Mouse (Mus musculus) liver (tissue): ENCODE results near the gene Gast.
A peak's percentile ranks its signal among the peaks of the same experiment; 100 is the strongest.
"Not testable (repeated sequence)": the region's sequence is repeated elsewhere in the genome, so short reads cannot be mapped to it uniquely, and the experiment has no call there.

ENCODE experiments used
- DNase-seq: peaks from one replicate; pipeline ENCODE4 v3.0.0-alpha.2; 2020; ENCODE audit warnings: mixed read lengths

Gene Gast

DNA sequence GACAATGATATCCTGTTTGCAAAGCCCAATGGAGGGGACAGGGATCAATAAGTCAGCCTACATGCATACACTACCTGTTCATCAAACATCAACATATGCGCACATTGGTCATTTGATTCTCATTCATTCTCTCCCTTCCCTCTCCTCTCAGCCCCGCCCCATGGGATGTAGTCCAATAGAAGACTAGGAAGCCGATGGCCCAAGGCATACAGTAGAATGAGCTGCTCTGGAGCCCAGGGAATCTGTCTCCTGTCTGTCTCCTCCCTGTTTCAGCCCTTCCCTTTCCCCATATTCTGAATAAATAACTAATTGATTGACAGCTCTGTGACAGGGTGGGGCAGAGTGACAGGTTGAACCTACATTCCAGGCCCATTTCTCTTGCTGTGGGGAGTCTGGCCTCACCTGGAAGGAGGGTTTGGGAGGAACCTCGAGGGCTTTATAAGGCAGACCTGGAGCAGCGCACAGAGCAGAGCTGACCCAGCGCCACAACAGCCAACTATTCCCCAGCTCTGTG, at the start of gene Gast:
Gene Gast, plus strand, starts transcription at position 464 of the 514 bp plus-strand sequence.
- no peak for DNase-seq

DNA sequence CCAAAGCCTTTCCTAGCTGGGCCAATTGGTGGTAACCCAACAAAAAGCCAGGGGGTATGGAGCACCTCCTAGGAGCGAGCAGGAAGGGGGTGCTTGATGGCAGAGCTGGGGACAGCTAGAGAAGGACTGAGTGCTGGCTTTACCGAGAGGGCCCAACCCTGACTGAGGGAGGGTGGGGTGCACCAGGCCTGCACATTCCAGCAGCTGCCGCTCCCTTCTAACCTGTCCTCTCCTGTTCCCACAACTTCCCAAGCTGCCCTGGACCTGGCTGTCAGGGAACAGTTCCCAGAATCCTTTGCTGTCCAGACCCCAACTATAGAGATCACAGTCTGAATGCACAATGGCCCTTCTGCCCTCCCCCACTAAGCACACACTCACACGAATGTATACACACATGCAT, 49.2 kb upstream of the Gast start:
- no peak for DNase-seq

GRCm38 (mm10) chr11:100287024-100287423, 47.2 kb upstream of the Gast start:
- DNase-seq, result peak; percentile 21

DNA sequence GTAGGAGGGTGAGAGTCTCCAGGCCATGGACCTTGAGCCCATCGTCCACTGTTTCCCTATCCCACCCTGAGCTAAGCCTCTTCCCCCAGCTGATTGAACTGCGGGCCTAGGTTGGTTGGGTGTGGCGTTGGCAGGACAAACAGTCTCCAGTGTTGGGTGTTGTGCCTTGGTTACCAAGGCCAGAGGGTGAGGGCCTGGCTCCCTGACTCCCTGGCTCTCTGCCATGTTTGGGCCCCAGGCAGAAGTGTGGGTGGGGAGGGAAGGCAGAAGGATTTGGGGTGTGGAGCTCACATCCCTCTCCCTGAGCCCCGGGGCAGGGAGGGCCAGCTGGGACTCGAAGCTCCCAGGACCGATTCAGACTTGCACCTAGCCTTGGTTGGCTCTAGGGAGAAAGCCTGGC, 45.3 kb upstream of the Gast start:
- DNase-seq, result no peak

- DNase-seq, result no peak
These were observed 44.0 kb upstream of the Gast start for GRCm38 (mm10) chr11:100290235-100290634.

- no peak for DNase-seq
These were observed 41.3 kb upstream of the Gast start for GRCm38 (mm10) chr11:100292884-100293283.

DNA sequence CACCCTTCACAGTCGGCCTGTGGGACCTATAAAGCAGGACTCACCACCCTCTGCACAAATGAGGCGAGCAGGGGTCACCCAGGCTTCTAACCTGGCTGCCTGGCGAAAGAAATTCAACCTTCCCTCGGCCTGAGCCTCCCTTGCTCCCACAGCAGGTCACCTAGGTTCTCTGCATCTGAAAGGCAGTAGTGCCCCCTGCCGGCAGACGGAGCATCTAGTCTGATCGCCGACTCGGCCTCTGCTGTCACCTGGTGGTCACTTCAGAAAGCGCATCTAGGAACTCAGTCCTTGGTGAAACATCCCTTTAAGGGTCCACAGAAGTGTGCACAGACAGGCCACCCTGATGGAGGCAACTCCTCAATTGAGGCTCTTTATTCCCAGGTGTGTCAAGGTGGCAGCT, 38.9 kb upstream of the Gast start:
- peak; percentile 87 for DNase-seq

- DNase-seq, result peak; percentile 34
These were observed 36.4 kb upstream of the Gast start for GRCm38 (mm10) chr11:100297801-100298200.

DNA sequence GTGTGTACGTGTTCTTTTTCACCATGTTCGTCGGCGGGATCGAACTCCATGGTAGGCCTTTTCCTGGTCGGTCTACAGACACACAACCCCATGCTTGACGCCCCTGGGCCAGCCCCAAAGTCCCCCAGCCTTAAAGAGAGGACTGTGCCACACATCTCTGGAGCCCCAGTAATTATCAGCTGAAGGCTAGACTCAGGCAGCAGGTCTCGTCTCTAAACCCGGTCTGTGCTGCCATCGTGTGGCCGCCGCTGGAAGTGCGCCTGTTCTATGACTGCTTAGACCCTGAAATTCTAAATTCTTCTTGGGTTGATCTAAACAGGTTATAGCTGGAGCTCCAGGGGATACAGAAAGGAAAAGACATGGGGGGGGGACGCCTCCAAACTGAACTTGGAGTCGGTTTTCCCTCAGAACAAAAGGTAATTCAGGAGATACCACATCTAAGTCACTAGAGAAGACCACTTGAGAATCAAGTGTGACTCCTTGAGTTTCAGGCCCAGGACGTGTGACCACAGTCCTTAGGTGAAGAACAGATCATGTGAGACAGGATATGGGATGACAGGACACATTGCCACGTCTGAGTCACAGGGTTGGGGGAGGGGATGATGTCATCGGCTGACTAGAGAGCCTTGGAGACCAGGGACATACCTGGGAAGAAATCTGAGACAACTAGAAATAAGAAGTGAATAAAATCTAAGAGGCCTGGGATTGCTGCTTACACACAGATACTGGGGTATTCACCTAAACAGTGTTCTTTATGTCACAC, 35.8 kb upstream of the Gast start:
- DNase-seq, result peak; percentile 85

GRCm38 (mm10) chr11:100300293-100300692, 33.9 kb upstream of the Gast start:
- DNase-seq, result peak; percentile 82

- no peak for DNase-seq
These were observed 32.9 kb upstream of the Gast start for GRCm38 (mm10) chr11:100301292-100301691.

- no peak for DNase-seq
These were observed 26.3 kb upstream of the Gast start for GRCm38 (mm10) chr11:100307900-100308299.

DNA sequence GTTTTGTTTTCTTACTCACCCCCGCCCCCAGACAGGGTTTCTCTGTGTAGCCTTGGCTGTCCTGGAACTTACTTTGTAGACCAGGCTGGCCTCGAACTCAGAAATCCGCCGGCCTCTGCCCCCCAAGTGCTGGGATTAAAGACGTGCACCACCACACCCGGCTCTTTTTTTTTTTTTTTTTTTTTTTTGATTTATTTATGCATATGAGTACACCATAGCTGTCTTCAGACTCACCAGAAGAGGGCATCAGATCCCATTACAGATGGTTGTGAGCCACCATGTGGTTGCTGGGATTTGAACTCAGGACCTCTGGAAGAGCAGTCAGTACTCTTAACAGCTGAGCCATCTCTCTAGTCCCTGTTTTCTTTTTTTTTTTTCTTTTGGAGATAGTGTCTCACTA, 25.5 kb upstream of the Gast start:
- not testable (repeated sequence) for DNase-seq

DNA sequence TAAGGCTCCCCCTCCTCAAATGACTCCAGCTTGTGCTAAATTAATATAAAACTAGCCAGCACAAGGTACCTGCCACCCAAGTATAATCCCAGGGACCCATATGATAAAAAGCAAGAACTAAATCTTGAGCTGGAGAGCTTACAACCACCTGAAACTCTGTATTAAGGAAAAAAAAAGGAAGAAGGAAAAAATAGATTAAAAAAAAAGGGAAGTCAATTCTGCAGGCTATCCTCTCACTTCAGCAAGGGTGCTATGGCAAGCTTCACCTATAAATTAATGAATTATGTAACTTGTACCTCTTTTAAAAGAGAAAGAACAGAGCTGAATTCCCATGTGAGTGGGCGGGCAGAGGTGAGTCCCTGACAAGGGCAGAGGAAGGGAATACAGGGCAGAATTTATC, 22.6 kb upstream of the Gast start:
- DNase-seq, result no peak

DNA sequence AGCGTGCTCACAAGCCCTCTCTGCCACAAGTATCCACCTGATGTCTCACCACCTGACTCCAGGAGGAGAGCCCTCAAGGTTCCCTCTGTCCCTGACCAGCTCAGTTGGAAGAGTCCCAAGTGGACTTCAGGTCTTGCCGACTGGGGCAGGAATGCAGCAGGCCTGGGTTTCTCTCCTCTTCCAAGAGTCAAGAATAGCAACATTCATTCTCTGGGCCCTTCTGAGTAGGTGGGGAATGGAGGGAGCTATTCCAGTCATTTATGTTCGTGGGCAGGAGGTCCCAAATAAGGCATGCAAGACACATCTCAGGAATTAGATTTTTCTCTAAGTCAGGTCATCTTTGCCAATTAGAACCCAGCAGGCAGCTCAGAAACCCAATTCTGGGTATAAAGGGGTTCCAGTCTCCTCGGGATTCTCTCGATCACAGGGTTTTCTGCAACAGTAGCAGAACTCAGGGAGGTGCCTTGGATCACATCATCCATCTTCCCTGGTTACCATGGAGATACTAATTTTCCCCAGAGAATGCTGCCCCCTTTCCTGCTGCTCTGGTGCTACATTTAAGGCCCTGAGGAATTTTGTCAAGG, 22.0 kb upstream of the Gast start:
- DNase-seq, result no peak

GRCm38 (mm10) chr11:100313424-100313823, 20.8 kb upstream of the Gast start:
- DNase-seq, result no peak

GRCm38 (mm10) chr11:100315439-100315838, 18.8 kb upstream of the Gast start:
- DNase-seq, result no peak

GRCm38 (mm10) chr11:100317826-100318380, 16.3 kb upstream of the Gast start:
- peak; percentile 75 for DNase-seq

GRCm38 (mm10) chr11:100318529-100319451, 15.4 kb upstream of the Gast start:
- peak; percentile 80 for DNase-seq

DNA sequence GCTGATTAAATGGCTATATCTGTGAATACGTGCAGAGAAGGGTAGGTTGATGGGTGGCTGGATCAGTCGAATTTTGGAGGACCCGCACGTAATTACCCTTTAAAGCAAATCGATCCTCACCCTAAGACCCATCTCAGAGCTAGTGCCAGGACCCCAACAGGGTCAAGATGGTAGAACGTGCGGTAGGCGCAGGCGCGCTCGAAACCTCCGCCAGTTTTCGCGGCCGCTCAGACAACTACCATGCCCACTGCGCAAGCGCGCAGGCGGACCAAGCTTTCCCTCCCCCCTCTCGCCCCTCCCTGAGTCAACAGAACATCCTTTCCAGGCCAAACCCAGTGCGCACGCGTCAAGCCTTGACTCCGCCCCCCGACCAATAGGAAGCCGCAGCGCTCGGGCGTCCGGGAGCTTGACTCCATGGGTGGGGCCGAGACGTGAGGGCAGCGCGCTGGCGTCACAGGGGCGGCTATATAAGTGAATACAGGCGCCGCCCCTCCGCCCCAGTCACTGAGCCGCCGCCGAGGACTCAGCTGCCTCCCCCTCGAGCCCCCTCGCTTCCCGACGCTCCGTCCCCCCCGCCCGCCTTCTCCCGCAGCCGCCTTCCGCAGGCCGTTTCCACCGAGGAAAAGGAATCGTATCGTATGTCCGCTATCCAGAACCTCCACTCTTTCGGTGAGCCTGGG, 14.6 kb upstream of the Gast start, which contains the start of gene Eif1:
Gene Eif1, plus strand, starts transcription at position 394 of the 680 bp plus-strand sequence.
- DNase-seq, result peak; percentile 100

DNA sequence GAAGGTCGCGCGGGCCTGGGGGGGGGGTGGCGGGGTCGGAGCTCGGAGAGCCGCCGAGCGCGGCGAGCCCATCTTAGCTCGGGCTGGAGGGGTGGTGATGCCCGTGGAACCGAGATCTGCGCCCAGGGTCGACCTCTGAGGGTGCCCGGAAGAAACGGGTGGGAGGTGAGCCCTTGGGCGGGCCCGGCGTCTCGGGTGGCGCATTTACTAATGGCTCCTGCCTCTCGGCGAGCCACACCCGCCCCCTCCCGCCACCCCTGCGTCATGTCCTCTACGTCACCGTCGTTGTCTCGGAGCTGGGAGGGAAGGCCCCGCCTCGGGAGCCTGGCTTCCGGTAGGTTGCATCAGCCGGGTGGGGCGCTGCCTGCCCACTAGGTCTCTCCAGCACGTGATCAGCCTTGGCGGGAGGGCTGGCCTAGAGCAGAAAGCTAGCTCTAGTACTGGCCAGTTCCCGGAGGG, 14.0 kb upstream of the Gast start:
- DNase-seq, result peak; percentile 99
